Mouse (Mus musculus) Patski (cell line): ENCODE data around the gene Kdm2a. TPM values are rescaled to one million over a fixed set of nuclear protein-coding genes. Genes with fewer than 3 reads are reported as not detected.

Source experiments
- ATAC-seq: fragments of 100-300 bp; one replicate; pipeline ENCODE4 v1.8.0; 2021
- CTCF ChIA-PET: fragments of 350-600 bp; sonication (Branson Sonifier 250); formaldehyde crosslinking; loops from one replicate; lab custom pipeline; 2022; ENCODE audit warnings: inconsistent platforms; lab: Charles Lee
- POLR2A ChIA-PET: fragments of 350-600 bp; sonication (Branson Sonifier 250); formaldehyde crosslinking; loops from one replicate; lab custom pipeline; 2022; ENCODE audit warnings: antibody characterized with exemption, inconsistent platforms; lab: Charles Lee
- DNase-seq: peaks from one replicate; pipeline ENCODE4 v3.0.0-alpha.2; 2011; ENCODE audit warnings: low read depth, low spot score
- H3K27me3 ChIP-seq: fragments of 371-371 bp; one replicate; pipeline ENCODE4 v1.5.1; 2021
- CTCF ChIP-seq: fragments of 100-300 bp; IDR thresholded peaks from one replicate; pipeline ENCODE4 v1.5.1; 2021
- in situ Hi-C: fragments of 300-500 bp; cut with MboI; formaldehyde crosslinking; loops from 3 replicates; pipeline ENCODE4 v1.11.1; 2018; ENCODE audit warnings: low pct_unique_long_range_greater_than_20kb, mixed read lengths
- polyA plus RNA-seq: library from polyadenylated mRNA; unstranded; gene quantifications from one replicate; pipeline ENCODE4 v1.2.3, GENCODE M21; 2021

Kdm2a gene
- polyA plus RNA-seq, 1 experiment from 2014 or later, result 79.6 TPM

DNA sequence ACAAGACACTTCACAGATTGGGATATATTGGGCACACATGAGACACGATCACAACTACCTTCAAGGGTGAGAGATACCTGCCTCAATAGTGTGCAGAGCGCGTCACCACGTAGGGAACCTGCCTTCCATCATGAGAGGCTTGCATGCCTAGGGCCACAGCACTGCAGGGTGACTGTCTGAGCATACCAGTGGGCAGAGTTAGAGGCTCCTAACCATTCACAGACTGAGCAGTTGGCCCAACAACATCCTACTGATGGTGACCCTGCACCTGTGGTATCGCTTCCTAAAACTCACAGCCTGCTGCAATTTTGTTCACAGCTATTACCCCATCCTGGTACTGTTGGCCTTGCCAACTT, 94.5 kb downstream of the Kdm2a start:
- no peak for ATAC-seq
- CTCF ChIA-PET, result interaction anchor here (2.5 kb wide), 2 partner anchors 21 to 46 kb away, joined by 7 to 8 read pairs; partner anchors contain the start of gene Ankrd13d
- POLR2A ChIA-PET, result no interaction called here
- no peak for DNase-seq
- H3K27me3 ChIP-seq, result no peaks in the 10 kb centered on the region
- in situ Hi-C loops, result no loop called here
- no peak for TF ChIP-seq CTCF

DNA sequence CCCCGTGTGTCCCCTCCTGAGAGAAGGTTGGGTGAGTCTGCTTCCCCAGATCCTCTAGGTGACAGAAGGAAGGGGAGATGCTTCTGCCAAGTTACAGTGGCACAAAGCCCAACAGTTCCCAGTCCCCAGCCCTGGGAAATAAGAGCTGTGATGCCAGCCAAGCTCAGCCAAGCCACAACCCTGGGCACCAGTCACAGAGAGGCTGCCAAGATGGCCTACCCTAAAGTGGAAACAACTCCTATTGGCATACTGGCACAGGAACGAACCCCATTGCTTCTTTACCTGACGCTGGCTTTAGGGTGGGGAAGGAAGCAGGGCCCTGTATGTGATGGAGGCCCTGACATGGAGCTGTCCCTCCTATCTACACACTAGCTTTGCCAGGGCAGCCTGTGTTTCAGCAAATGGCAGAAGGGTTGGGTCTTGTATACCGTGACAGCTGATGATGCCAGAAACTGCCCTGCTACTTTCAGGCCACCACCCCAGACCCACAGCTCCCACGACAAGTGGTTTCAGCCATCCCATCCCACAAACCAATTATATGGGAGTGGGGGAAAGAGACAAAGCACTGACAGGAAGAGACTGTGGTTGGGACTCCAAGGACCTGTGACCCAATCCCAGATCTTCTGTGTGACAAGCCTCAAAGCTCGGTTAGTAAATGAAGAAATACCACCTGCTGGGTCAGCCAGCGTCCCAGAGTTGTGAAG, 95.0 kb downstream of the Kdm2a start:
- no peak for DNase-seq
- CTCF ChIA-PET, result interaction anchor here (0.8 to 2.5 kb wide), 4 partner anchors 20 to 45 kb away, joined by 3 to 8 read pairs (median 6); partner anchors contain the start of genes Ankrd13d and Ssh3
- no peaks in the 10 kb centered on the region for H3K27me3 ChIP-seq
- TF ChIP-seq CTCF, result no peak
- POLR2A ChIA-PET, result no interaction called here
- ATAC-seq, result no peak
- in situ Hi-C loops, result no loop called here

DNA sequence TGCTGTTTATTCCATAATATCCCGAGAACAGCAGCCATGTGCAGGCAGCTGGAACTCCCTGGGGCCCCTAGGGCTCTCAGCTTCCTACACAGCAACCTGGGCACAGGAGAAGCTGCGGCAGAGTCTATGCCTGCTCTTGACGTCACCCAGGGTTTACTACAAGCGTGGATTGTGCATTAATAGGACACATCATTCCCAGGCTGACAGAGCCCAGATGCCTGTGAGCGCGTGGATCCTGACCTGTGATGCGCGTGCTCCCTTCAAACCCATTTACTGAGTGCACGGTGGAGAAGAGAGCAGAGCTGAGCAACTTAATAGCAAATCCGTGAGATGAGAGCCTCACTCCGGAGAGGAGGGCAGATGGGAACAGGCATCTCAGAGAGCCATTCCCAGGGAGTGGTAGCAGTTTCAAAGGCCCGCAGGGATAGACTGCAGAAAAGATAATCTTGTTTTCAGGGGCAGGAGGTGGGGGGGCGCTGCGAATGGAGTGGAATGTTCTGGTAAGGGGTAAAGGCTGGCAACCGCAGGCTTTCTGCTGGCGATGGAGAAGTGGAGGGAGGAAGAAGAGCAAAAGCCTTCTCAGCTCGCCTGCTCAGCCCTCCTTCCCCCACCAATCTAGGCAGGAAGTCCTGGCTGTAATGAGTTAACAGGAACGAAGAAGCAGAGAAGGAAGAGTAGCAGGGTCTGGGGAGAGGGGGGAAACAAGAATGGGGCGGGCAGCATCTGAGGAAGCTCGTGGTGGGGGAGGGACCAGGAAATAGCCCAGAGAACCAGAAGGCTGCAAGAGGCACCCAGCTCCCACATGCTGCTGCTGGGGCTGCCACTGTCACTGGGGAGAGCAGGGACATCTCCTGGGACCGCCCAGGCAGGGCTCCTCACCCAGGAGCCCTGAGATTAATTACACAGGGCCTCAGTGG, 96.1 kb downstream of the Kdm2a start:
- no peak for ATAC-seq
- no peaks in the 10 kb centered on the region for H3K27me3 ChIP-seq
- POLR2A ChIA-PET, result interaction anchor here (0.6 to 1.4 kb wide), 2 partner anchors 13 to 83 kb away, joined by 5 to 6 read pairs; no protein-coding TSS in a partner anchor
- no peak for DNase-seq
- no peak for TF ChIP-seq CTCF
- CTCF ChIA-PET, result interaction anchor here (2.3 to 2.5 kb wide), 3 partner anchors 19 to 44 kb away, joined by 6 to 8 read pairs (median 7); partner anchors contain the start of genes Ankrd13d and Ssh3
- in situ Hi-C loops, result no loop called here

DNA sequence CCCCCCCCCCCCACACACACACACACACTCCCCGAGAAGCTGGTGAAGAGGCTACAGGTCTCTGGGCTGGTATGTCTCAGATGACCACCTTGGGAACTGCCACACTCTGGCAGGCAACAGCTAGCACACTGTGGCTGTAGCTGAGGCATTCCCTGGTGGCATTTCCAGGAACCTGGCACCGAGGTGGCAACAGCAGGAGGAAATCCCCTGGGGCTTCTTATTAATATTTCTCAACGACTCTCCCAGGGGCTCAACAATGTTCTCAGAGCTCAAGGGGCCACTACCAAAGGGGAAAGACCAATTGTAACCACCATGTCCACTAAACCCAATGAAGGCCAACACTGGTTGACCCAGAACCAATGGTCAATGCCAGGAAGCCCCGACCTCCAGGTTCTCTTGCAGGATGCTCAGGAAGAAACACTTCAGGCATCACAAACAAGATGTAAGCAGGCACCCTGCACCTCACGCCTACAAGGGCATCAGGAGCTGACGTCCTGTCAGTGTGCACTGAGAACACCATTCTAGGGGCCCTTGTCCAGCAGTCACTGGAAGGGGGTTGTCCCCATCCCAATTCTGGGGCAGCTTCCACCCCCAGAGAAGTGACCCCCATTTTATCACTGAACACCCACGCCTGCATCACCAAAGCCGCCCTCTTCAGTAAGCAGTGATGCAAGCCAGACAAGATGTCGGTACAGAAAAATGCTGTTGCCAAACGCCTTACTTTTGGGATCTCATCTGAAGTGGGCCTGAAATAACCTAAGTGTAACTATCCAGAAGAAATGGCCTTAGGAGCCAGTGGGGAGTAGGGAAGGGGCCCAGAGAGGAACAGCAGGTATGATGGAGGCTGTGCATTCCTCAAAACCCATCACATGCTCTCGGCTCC, 97.0 kb downstream of the Kdm2a start:
- H3K27me3 ChIP-seq, result no peaks in the 10 kb centered on the region
- ATAC-seq, result no peak
- ChIA-PET CTCF (interaction anchor here (1.4 to 2.3 kb wide), 2 partner anchors 32 kb away, joined by 3 to 6 read pairs; partner anchors contain the start of gene Ssh3), POLR2A (interaction anchor here (0.6 to 1.5 kb wide), 4 partner anchors 13 to 61 kb away, joined by 3 to 5 read pairs (median 4); no protein-coding TSS in a partner anchor)
- no peak for TF ChIP-seq CTCF
- in situ Hi-C loops, result no loop called here
- no peak for DNase-seq

DNA sequence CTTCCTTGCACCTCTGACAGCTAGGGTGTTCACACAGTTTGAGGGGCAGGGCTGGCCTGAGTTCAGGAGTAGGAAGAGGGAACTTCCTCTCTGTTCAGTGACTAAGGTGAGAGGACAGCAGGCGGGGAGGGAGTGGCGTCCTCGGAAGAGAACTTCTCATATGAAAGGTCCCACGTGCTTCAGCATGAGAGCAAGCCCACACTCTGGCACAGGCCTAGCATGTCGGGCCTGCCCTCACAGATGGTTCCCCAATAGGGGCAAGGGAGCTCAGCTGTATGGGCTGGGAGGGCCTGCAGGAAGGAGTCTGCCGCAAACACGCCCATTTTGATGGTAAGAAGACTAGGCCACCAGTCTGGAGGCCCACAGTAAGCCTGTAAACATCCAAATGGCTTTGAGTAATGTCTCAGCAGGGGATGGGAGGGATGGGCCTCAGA, 97.8 kb downstream of the Kdm2a start:
- in situ Hi-C loops, result no loop called here
- no peaks in the 10 kb centered on the region for H3K27me3 ChIP-seq
- TF ChIP-seq CTCF, result no peak
- ATAC-seq (no peak), DNase-seq (no peak)
- POLR2A ChIA-PET, result interaction anchor here (0.6 to 1.5 kb wide), 4 partner anchors 12 to 62 kb away, joined by 3 to 5 read pairs (median 4); no protein-coding TSS in a partner anchor
- CTCF ChIA-PET, result interaction anchor here (0.9 to 1.6 kb wide), 4 partner anchors 10 to 31 kb away, joined by 3 to 6 read pairs (median 3); partner anchors contain the start of genes Ankrd13d and Ssh3

DNA sequence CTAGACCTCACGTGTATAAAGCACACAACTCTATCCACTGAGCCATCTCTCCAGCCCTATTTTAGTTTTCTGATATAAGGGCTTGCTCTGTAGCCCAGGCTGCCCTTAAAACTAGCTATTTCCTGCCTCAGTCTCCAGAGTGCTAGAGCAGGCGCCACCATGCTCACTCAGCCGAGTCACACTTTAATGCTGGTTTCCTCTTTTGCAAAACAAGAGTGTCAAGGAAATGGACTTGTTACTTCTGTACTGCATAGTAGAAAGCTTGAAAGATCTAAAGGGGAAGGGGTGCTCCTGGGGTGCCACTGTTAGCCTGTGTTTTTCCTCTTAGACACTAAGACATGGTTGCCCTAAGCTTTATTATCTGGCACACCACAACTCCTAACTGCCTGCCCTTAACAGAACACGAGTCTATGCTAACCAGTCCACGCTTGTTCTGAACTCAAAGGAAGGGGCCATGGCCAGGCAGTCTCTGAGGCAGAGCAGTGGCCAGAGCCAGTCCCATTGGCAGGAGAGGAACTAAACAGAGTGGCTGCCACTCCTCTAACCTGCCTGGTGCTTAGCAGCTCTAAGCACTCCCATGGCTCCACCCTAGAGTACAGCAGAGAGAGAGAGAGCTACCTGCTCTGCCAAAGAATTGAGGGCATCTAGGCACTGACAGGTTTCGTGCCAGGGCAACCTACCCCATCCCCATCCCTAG, 98.4 kb downstream of the Kdm2a start:
- ATAC-seq, result no peak
- no peak for TF ChIP-seq CTCF
- ChIA-PET POLR2A (interaction anchor here (0.6 to 1.5 kb wide), 3 partner anchors 14 to 92 kb away, joined by 3 to 5 read pairs (median 4); no protein-coding TSS in a partner anchor), CTCF (interaction anchor here (0.9 to 1.6 kb wide), 5 partner anchors 9 to 42 kb away, joined by 3 to 6 read pairs (median 3); partner anchors contain the start of genes Ankrd13d and Ssh3)
- no peak for DNase-seq
- no peaks in the 10 kb centered on the region for H3K27me3 ChIP-seq
- in situ Hi-C loops, result no loop called here

DNA sequence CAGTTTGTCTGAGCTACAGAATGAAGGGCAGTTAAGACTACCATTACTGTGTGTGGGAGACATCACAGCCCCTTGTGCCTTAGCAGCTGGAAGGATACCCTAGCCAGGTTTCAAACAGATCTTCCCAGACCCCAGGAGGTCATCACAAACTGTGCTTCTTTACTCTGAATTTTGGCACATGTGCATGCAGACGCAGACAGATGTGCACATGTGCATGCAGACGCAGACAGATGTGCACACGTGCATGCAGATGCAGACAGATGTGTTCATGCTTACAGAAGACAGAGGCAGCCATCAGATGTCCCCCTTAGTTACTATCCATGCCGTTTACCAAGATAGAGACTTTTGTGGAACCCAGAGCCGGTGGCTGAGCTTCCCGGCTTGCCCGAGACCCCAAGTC, 99.0 kb downstream of the Kdm2a start:
- ATAC-seq (no peak), DNase-seq (no peak)
- ChIA-PET POLR2A (interaction anchor here (0.6 kb wide), 1 partner anchor 189 kb away, joined by 3 read pairs; no protein-coding TSS in a partner anchor), CTCF (interaction anchor here (0.9 to 3.7 kb wide), 5 partner anchors 9 to 41 kb away, joined by 3 to 24 read pairs (median 3); partner anchors contain the start of gene Ankrd13d)
- no peak for TF ChIP-seq CTCF
- in situ Hi-C loops, result no loop called here
- H3K27me3 ChIP-seq, result no peaks in the 10 kb centered on the region

DNA sequence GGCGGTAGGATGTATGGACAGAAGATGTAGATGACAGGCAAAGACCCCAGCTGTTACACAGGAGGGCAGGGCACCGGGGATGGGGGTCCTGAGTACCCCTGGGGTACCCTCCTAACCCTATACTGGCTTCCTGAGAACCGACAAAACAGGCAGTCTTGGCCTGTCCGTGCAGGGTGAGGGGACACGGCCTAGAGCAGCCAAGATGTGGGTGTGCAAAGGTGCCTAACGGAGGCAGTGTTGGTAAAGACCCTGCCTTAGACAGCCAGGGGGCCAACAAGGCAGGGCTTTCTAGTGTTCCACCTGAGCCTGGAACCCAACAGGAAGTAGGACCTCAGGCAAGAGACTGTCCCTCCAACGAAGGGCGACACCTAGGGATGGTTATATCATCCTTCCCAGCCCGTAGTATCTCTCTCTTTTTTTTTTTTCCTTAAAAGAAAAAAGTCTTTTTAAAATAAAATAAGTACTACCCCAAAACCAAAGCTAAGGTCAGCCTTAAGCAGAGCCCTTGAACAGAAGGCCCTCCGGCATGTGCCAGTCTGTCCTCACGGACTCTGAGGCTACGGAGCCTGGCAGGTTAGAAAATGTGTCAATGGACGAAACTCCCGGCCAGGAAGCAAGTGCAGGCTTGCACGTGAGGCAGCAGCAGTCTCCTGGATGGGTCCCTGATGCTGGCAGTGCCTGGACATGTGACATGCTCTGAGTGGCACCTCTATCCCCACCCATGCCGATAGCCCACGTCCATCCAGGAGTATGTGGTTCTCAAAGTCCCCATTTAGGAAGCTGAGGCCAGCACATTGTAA, 99.6 kb downstream of the Kdm2a start:
- in situ Hi-C loops, result no loop called here
- ATAC-seq (no peak), DNase-seq (no peak)
- ChIA-PET POLR2A (interaction anchor here (0.6 kb wide), 1 partner anchor 189 kb away, joined by 3 read pairs; no protein-coding TSS in a partner anchor), CTCF (interaction anchor here (0.9 to 3.7 kb wide), 3 partner anchors 8 to 41 kb away, joined by 3 to 24 read pairs (median 3); partner anchors contain the start of gene Ankrd13d)
- H3K27me3 ChIP-seq, result no peaks in the 10 kb centered on the region
- TF ChIP-seq CTCF, result no peak
